Mouse (Mus musculus): ENCODE results near the gene Phc2. TPM values are rescaled to one million over a fixed set of nuclear protein-coding genes. Genes with fewer than 3 reads are reported as not detected.

Phc2 gene
- polyA plus RNA-seq, 1 experiment from 2014 or later = 89.2 TPM

- DNase-seq (ENCODE audit: low read depth, low spot score) (no peak), ATAC-seq (no peak)
- no peak for TF ChIP-seq CTCF (IDR thresholded peaks at IDR 0.05)
- ChIA-PET CTCF (interaction anchor here (1.0 kb wide), 1 partner anchor 10 kb away, joined by 3 read pairs; no protein-coding TSS in a partner anchor), POLR2A (no interaction called here)
- in situ Hi-C loops (cut with MboI; ENCODE audit: low pct_unique_long_range_greater_than_20kb) = no loop called here
- no peaks in the 10 kb centered on the region for H3K27me3 ChIP-seq
These were observed 52.9 kb downstream of the Phc2 start for GRCm38 (mm10) chr4:128707384-128707783.

GRCm38 (mm10) chr4:128709061-128709780, 54.7 kb downstream of the Phc2 start:
- DNase-seq (ENCODE audit: low read depth, low spot score) = no peak
- in situ Hi-C loops (cut with MboI; ENCODE audit: low pct_unique_long_range_greater_than_20kb) = no loop called here
- H3K27me3 ChIP-seq = no peaks in the 10 kb centered on the region
- ChIA-PET CTCF (interaction anchor here (1.4 kb wide), 1 partner anchor 149 kb away, joined by 4 read pairs; no protein-coding TSS in a partner anchor), POLR2A (no interaction called here)
- no peak for ATAC-seq
- TF ChIP-seq CTCF (IDR thresholded peaks at IDR 0.05) = no peak

- in situ Hi-C loops (cut with MboI; ENCODE audit: low pct_unique_long_range_greater_than_20kb) = loop anchor here (5.0 kb wide), 3 partner anchors 68 to 148 kb away; partner anchors contain the start of gene Zscan20
- H3K27me3 ChIP-seq = no peaks in the 10 kb centered on the region
- DNase-seq (ENCODE audit: low read depth, low spot score) = no peak
- POLR2A ChIA-PET = interaction anchor here (1.8 kb wide), 1 partner anchor 18 kb away, joined by 4 read pairs; no protein-coding TSS in a partner anchor
- CTCF ChIA-PET = interaction anchor here (1.4 to 2.3 kb wide), 4 partner anchors 66 to 149 kb away, joined by 4 to 22 read pairs (median 14); no protein-coding TSS in a partner anchor
- ATAC-seq = no peak
- TF ChIP-seq CTCF (IDR thresholded peaks at IDR 0.05) = no peak
These were observed 55.3 kb downstream of the Phc2 start for GRCm38 (mm10) chr4:128709781-128710166.

GRCm38 (mm10) chr4:128710286-128710685, 55.8 kb downstream of the Phc2 start:
- TF ChIP-seq CTCF (IDR thresholded peaks at IDR 0.05) = no peak
- ATAC-seq (no peak), DNase-seq (ENCODE audit: low read depth, low spot score) (no peak)
- in situ Hi-C loops (cut with MboI; ENCODE audit: low pct_unique_long_range_greater_than_20kb) = loop anchor here (5.0 kb wide), 3 partner anchors 67 to 147 kb away; partner anchors contain the start of gene Zscan20
- ChIA-PET POLR2A (interaction anchor here (1.8 kb wide), 1 partner anchor 17 kb away, joined by 4 read pairs; no protein-coding TSS in a partner anchor), CTCF (interaction anchor here (1.5 to 2.6 kb wide), 9 partner anchors 8 to 148 kb away, joined by 3 to 22 read pairs (median 7); no protein-coding TSS in a partner anchor)
- no peaks in the 10 kb centered on the region for H3K27me3 ChIP-seq

- no peaks in the 10 kb centered on the region for H3K27me3 ChIP-seq
- TF ChIP-seq CTCF (IDR thresholded peaks at IDR 0.05) = no peak
- no peak for ATAC-seq
- no peak for DNase-seq (ENCODE audit: low read depth, low spot score)
- ChIA-PET POLR2A (interaction anchor here (1.8 to 2.0 kb wide), 2 partner anchors 17 to 60 kb away, joined by 4 read pairs; no protein-coding TSS in a partner anchor), CTCF (interaction anchor here (0.7 to 2.6 kb wide), 25 partner anchors 9 to 148 kb away, joined by 3 to 22 read pairs (median 4); no protein-coding TSS in a partner anchor)
- in situ Hi-C loops (cut with MboI; ENCODE audit: low pct_unique_long_range_greater_than_20kb) = loop anchor here (5.0 kb wide), 3 partner anchors 67 to 147 kb away; partner anchors contain the start of gene Zscan20
These were observed 56.3 kb downstream of the Phc2 start for GRCm38 (mm10) chr4:128710800-128711199.

- ATAC-seq (peak; percentile 60), DNase-seq (ENCODE audit: low read depth, low spot score) (peak; percentile 75)
- TF ChIP-seq CTCF (IDR thresholded peaks at IDR 0.05) = no peak
- ChIA-PET CTCF (interaction anchor here (0.7 to 2.6 kb wide), 27 partner anchors 8 to 173 kb away, joined by 3 to 22 read pairs (median 4); no protein-coding TSS in a partner anchor), POLR2A (interaction anchor here (0.7 to 2.0 kb wide), 4 partner anchors 12 to 59 kb away, joined by 3 to 4 read pairs (median 4); no protein-coding TSS in a partner anchor)
- no peaks in the 10 kb centered on the region for H3K27me3 ChIP-seq
- in situ Hi-C loops (cut with MboI; ENCODE audit: low pct_unique_long_range_greater_than_20kb) = loop anchor here (5.0 kb wide), 3 partner anchors 66 to 146 kb away; partner anchors contain the start of gene Zscan20
These were observed 57.1 kb downstream of the Phc2 start for GRCm38 (mm10) chr4:128711455-128712135.

GRCm38 (mm10) chr4:128712136-128712655, 57.7 kb downstream of the Phc2 start:
- CTCF ChIA-PET = interaction anchor here (0.8 to 2.6 kb wide), 21 partner anchors 9 to 172 kb away, joined by 3 to 22 read pairs (median 4); no protein-coding TSS in a partner anchor
- DNase-seq (ENCODE audit: low read depth, low spot score) = no peak
- in situ Hi-C loops (cut with MboI; ENCODE audit: low pct_unique_long_range_greater_than_20kb) = loop anchor here (5.0 kb wide), 3 partner anchors 65 to 145 kb away; partner anchors contain the start of gene Zscan20
- POLR2A ChIA-PET = interaction anchor here (0.7 to 2.0 kb wide), 4 partner anchors 12 to 130 kb away, joined by 3 to 4 read pairs (median 4); no protein-coding TSS in a partner anchor
- TF ChIP-seq CTCF (IDR thresholded peaks at IDR 0.05) = no peak
- peak; percentile 68 for ATAC-seq
- H3K27me3 ChIP-seq = no peaks in the 10 kb centered on the region

GRCm38 (mm10) chr4:128712941-128713340, 58.4 kb downstream of the Phc2 start:
- DNase-seq (ENCODE audit: low read depth, low spot score) = no peak
- in situ Hi-C loops (cut with MboI; ENCODE audit: low pct_unique_long_range_greater_than_20kb) = loop anchor here (5.0 kb wide), 3 partner anchors 64 to 144 kb away; partner anchors contain the start of gene Zscan20
- no peaks in the 10 kb centered on the region for H3K27me3 ChIP-seq
- POLR2A ChIA-PET = interaction anchor here (0.7 kb wide), 1 partner anchor 129 kb away, joined by 4 read pairs; no protein-coding TSS in a partner anchor
- CTCF ChIA-PET = no interaction called here
- no peak for ATAC-seq
- TF ChIP-seq CTCF (IDR thresholded peaks at IDR 0.05) = no peak

- no peak for DNase-seq (ENCODE audit: low read depth, low spot score)
- ChIA-PET CTCF (interaction anchor here (0.7 kb wide), 1 partner anchor 15 kb away, joined by 3 read pairs; no protein-coding TSS in a partner anchor), POLR2A (interaction anchor here (1.2 kb wide), 1 partner anchor 12 kb away, joined by 8 read pairs; no protein-coding TSS in a partner anchor)
- no peaks in the 10 kb centered on the region for H3K27me3 ChIP-seq
- ATAC-seq = no peak
- in situ Hi-C loops (cut with MboI; ENCODE audit: low pct_unique_long_range_greater_than_20kb) = no loop called here
- TF ChIP-seq CTCF (IDR thresholded peaks at IDR 0.05) = no peak
These were observed 61.0 kb downstream of the Phc2 start for GRCm38 (mm10) chr4:128715241-128716204.
